Mouse (Mus musculus) ES-Bruce4 (cell line): ENCODE measurements at regions not wholly inside any gene's neighbourhood (a gene's known extent, or its start where the extent isn't known, plus 50 kb on each side); places are given as distances from the start of the nearest gene placed in this dataset.

Experiments used
- H3K27ac ChIP-seq: 2 replicates; pipeline ENCODE4 v1.5.1; 2012; ENCODE audit warnings: low read length, inconsistent platforms; ENCODE audit not compliant: insufficient read depth
- H3K27me3 ChIP-seq: 2 replicates; pipeline ENCODE4 v1.6.1; 2012; ENCODE audit warnings: mild to moderate bottlenecking, low read length, inconsistent platforms; ENCODE audit not compliant: control insufficient read depth, poor library complexity, insufficient read depth, severe bottlenecking
- H3K36me3 ChIP-seq: 2 replicates; pipeline ENCODE4 v1.6.1; 2012; ENCODE audit warnings: inconsistent platforms, mild to moderate bottlenecking, low read length, moderate library complexity; ENCODE audit not compliant: control insufficient read depth, poor library complexity, insufficient read depth, severe bottlenecking
- H3K4me1 ChIP-seq: one replicate; pipeline ENCODE4 v1.8.1; 2011; ENCODE audit warnings: low read length; ENCODE audit not compliant: control insufficient read depth, insufficient read depth
- H3K4me3 ChIP-seq: 2 replicates; pipeline ENCODE4 v1.5.1; 2011; ENCODE audit warnings: low read depth, mild to moderate bottlenecking, low read length
- H3K9ac ChIP-seq: 2 replicates; pipeline ENCODE4 v1.6.1; 2012; ENCODE audit warnings: low read depth, mild to moderate bottlenecking, inconsistent platforms; ENCODE audit not compliant: poor library complexity, severe bottlenecking
- H3K9me3 ChIP-seq: replicated peaks from 2 replicates; pipeline ENCODE4 v1.6.1; 2012; ENCODE audit warnings: mild to moderate bottlenecking, low read length, inconsistent platforms; ENCODE audit not compliant: control insufficient read depth, poor library complexity, insufficient read depth, severe bottlenecking
- CTCF ChIP-seq: IDR thresholded peaks from one replicate; pipeline ENCODE4 v1.8.1; 2011; ENCODE audit warnings: low read depth, low read length
- EP300 ChIP-seq: IDR thresholded peaks from 2 replicates; pipeline ENCODE4 v1.6.1; 2011; ENCODE audit warnings: low read depth, low read length; ENCODE audit not compliant: insufficient read depth
- POLR2A ChIP-seq: IDR thresholded peaks from one replicate; pipeline ENCODE4 v1.8.1; 2011; ENCODE audit warnings: low read length; ENCODE audit not compliant: insufficient read depth

- H3K4me3 ChIP-seq = no peak overlapping the region
- no peaks in the 10 kb centered on the region for H3K36me3 ChIP-seq
- no peaks in the 10 kb centered on the region for H3K4me1 ChIP-seq
- TF ChIP-seq POLR2A = no peak
- TF ChIP-seq CTCF = no peak
- no peak for TF ChIP-seq EP300
- H3K27ac ChIP-seq = no peak overlapping the region
- no peaks in the 10 kb centered on the region for H3K9me3 ChIP-seq
- no peak overlapping the region for H3K9ac ChIP-seq
- no peaks in the 10 kb centered on the region for H3K27me3 ChIP-seq
Measured at GRCm38 (mm10) chr10:25857954-25858616, 220.0 kb upstream of the Gm9767 start.

- TF ChIP-seq POLR2A (no peak), EP300 (no peak), CTCF (no peak)
- Histone ChIP-seq H3K36me3 (no peaks in the 10 kb centered on the region), H3K27ac (no peak overlapping the region), H3K4me3 (no peak overlapping the region), H3K9me3 (peaks cover 10% of the 10 kb centered on the region), H3K4me1 (no peaks in the 10 kb centered on the region), H3K9ac (no peak overlapping the region), H3K27me3 (no peaks in the 10 kb centered on the region)
Measured at GRCm38 (mm10) chr10:25844348-25844747, 233.7 kb upstream of the Gm9767 start.

- Histone ChIP-seq H3K4me1 (no peaks in the 10 kb centered on the region), H3K9ac (no peak overlapping the region)
Measured at GRCm38 (mm10) chr10:25829275-25829674, 248.8 kb upstream of the Gm9767 start.

GRCm38 (mm10) chr10:25804223-25804622 is 268.2 kb upstream of the Smlr1 start:
- Histone ChIP-seq H3K27ac (no peak overlapping the region), H3K27me3 (no peaks in the 10 kb centered on the region), H3K36me3 (no peaks in the 10 kb centered on the region), H3K9me3 (no peaks in the 10 kb centered on the region), H3K9ac (no peak overlapping the region), H3K4me1 (no peaks in the 10 kb centered on the region), H3K4me3 (no peak overlapping the region)
- TF ChIP-seq CTCF (no peak), POLR2A (no peak), EP300 (no peak)

More at GRCm38 (mm10) chr10:25829275-25829674, 248.8 kb upstream of the Gm9767 start:
- H3K4me3 ChIP-seq = no peak overlapping the region
- H3K27me3 ChIP-seq = no peaks in the 10 kb centered on the region
- TF ChIP-seq POLR2A (no peak), EP300 (no peak)
- H3K9me3 ChIP-seq = no peaks in the 10 kb centered on the region
- no peak overlapping the region for H3K27ac ChIP-seq
- no peaks in the 10 kb centered on the region for H3K36me3 ChIP-seq

GRCm38 (mm10) chr10:25801499-25801898 is 265.4 kb upstream of the Smlr1 start:
- Histone ChIP-seq H3K9me3 (peaks cover 8% of the 10 kb centered on the region), H3K27ac (no peak overlapping the region), H3K9ac (no peak overlapping the region), H3K4me1 (no peaks in the 10 kb centered on the region), H3K36me3 (no peaks in the 10 kb centered on the region), H3K4me3 (no peak overlapping the region), H3K27me3 (no peaks in the 10 kb centered on the region)
- TF ChIP-seq EP300 (no peak), POLR2A (no peak), CTCF (no peak)

DNA sequence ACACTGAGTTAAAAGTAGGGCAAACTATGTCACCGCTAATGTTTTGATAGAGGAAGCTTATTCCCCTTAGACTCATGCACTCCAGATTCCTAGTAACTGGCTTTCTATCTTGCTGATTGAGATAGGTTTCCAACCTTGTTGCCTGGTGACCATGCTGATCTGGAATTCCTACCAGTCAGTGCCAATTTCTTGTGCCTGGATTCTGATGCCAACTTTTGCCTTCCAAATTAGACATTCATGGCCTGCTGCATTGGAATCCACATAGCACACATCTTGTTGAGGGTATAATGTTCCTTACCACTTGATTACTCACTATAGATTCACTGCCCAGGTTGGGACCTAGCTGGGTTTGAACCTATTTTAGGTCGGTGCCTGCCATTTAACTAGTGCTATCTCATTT is 262.8 kb upstream of the Smlr1 start:
- Histone ChIP-seq H3K9ac (no peak overlapping the region), H3K9me3 (peaks cover 8% of the 10 kb centered on the region), H3K27ac (no peak overlapping the region), H3K4me3 (no peak overlapping the region), H3K27me3 (no peaks in the 10 kb centered on the region), H3K36me3 (no peaks in the 10 kb centered on the region), H3K4me1 (no peaks in the 10 kb centered on the region)
- TF ChIP-seq EP300 (no peak), CTCF (no peak), POLR2A (no peak)
